11 mouse cellular contexts compared by ENCODE assay signal in the genomic region with DNA sequence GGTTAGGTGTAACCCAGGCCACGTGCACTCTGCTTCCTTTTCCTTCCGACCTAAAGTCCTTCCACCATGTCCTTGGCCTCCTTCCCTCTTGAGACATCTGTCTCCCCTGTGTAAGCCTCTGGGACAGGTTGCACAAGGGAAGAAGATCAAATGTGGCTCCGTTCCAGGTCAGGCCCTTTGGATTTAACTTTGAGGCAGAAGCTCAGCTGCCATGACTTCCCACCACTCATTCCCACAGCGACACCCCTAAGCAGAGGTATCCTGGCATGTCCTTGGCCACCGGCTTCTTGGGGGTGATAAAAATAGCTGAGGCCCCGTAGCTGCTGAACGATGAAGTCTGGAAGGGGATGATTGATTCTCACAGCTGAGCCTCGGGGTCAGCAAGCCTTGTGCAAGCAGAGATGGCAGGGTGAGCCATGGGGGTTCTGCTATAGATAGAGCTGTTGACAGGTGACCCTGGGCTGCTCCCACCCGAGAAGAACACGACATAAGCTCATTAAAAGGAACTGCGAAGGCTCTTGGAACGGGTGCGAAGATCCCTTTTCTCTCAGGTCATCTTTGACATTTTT.
DNase-seq lines count a peak whose midpoint lies in the region; ATAC-seq lines count a peak whose summit lies in the region.
"Had no signal": no experiment of that assay in that cellular context is flagged by ENCODE, and none has a peak within 500 bp of the region (broad histone marks: within the 10 kb centered on the region; RNA-seq: fewer than 3 reads in every experiment).

No protein-coding gene starts in this region.

- peaks cover 32% of the 10 kb centered on the region for H3K4me1 ChIP-seq in heart, embryonic 11.5 days (ENCODE audit: control insufficient read depth, insufficient read depth, low read length)
- peaks cover 47% of the 10 kb centered on the region for H3K4me1 ChIP-seq in limb, embryonic 13.5 days

- no peak overlapping the region for H3K4me2 ChIP-seq in heart, embryonic 11.5 days
- H3K4me2 ChIP-seq in limb, embryonic 13.5 days (replicated peaks), result no peak overlapping the region

- intact Hi-C loops in heart, postnatal 36 days (cut with DNase I), result no loop called here

- ATAC-seq in heart, embryonic 11.5 days (replicated peaks; ENCODE audit: insufficient number of reproducible peaks, low FRiP score, low TSS enrichment), result no peak
- ATAC-seq in limb, embryonic 13.5 days (ENCODE audit: low FRiP score, low read depth), result peak; percentile 58

- H3K9ac ChIP-seq in heart, embryonic 11.5 days (ENCODE audit: low read depth, low read length), result no peak overlapping the region
- no peak overlapping the region for H3K9ac ChIP-seq in limb, embryonic 13.5 days

- no peaks in the 10 kb centered on the region for H3K36me3 ChIP-seq in heart, embryonic 11.5 days (ENCODE audit: control insufficient read depth, insufficient read depth, low read length)
- no peaks in the 10 kb centered on the region for H3K36me3 ChIP-seq in limb, embryonic 13.5 days
- H3K36me3 ChIP-seq: forebrain, embryonic 10.5 days; G1E; midbrain, embryonic 10.5 days had no signal

- DNase-seq in heart, postnatal 36 days, result no peak
- DNase-seq in gastrocnemius, adult 18-20 months (ENCODE audit: low spot score), result peak; percentile 82
- peak; percentile 17 for DNase-seq in gastrocnemius, postnatal 10 days
- no peak for DNase-seq in ovary, postnatal 36 days (ENCODE audit: low spot score)
- no peak for DNase-seq in frontal cortex, postnatal 14 days (ENCODE audit: low spot score in 2 of 2)
- DNase-seq: right cerebral cortex, adult 18-20 months had no signal

- H3K27me3 ChIP-seq in heart, embryonic 11.5 days (ENCODE audit: control insufficient read depth, insufficient read depth, low read length), result no peaks in the 10 kb centered on the region
- H3K27me3 ChIP-seq in limb, embryonic 13.5 days, result peaks cover 23% of the 10 kb centered on the region

- no peaks in the 10 kb centered on the region for H3K9me3 ChIP-seq in heart, embryonic 11.5 days (replicated peaks; ENCODE audit: control insufficient read depth, low read length)
- H3K9me3 ChIP-seq in limb, embryonic 13.5 days, result no peaks in the 10 kb centered on the region
- H3K9me3 ChIP-seq: forebrain, embryonic 10.5 days; G1E; midbrain, embryonic 10.5 days had no signal

- no peak overlapping the region for H3K4me3 ChIP-seq in heart, embryonic 11.5 days (ENCODE audit: low read depth, low read length)
- H3K4me3 ChIP-seq in limb, embryonic 13.5 days, result no peak overlapping the region
- H3K4me3 ChIP-seq: forebrain, embryonic 10.5 days; midbrain, embryonic 10.5 days had no signal

- peak overlapping the region; percentile 90 for H3K27ac ChIP-seq in heart, embryonic 11.5 days (ENCODE audit: low read depth, low read length)
- no peak overlapping the region for H3K27ac ChIP-seq in limb, embryonic 13.5 days
- H3K27ac ChIP-seq: forebrain, embryonic 10.5 days; midbrain, embryonic 10.5 days had no signal

- 42% methylated on average over 13 of the region's 13 CpGs for WGBS in heart, embryonic 11.5 days (ENCODE audit: insufficient replicate concordance)
- 65% methylated on average over 13 of the region's 13 CpGs for WGBS in limb, embryonic 13.5 days

Comparison
In these comparisons a context has a peak if more than half of its experiments do, and no peak if none do; other contexts are left out.
1. DNase-seq: peak in gastrocnemius, adult 18-20 months (single experiment) and gastrocnemius, postnatal 10 days (single experiment); none in heart, postnatal 36 days (0 of 2), ovary, postnatal 36 days (single experiment) and frontal cortex, postnatal 14 days (0 of 2).